Mouse (Mus musculus): ENCODE measurements around the gene Gng11. TPM values are rescaled to one million over a fixed set of nuclear protein-coding genes. Genes with fewer than 3 reads are reported as not detected.

The Gng11 gene
- polyA plus RNA-seq (2014; fragmentation: Illumina TruSeq; extraction: RNeasy Lipid Tissue Mini Kit (QIAGEN cat#74804); ENCODE audit: low read depth, low replicate concordance): 91.3 TPM

DNA sequence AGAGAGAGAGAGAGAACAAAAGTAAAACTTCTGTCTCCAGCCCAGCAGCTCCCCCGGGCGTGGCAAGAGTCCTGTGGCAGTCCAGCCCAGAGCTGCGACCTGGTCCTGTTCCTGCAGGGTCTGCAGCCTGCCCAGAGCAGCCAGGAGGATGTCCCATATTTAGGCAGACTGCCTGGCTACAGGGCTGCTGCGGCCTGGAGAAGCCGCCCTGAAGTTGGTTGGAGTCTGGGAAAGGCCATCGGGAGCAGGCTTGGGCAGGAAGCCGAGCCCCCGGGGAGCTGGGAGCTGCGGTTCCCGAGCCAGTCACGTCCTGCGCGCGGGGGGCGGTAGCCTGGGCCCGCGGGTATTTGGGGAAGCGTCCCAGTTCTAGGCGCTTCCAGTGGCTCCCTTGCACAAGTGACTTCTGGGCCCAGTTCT, at the start of gene Gng11:
Gng11 (plus strand) TSS at position 15 of the 417 bp plus-strand sequence.

DNA sequence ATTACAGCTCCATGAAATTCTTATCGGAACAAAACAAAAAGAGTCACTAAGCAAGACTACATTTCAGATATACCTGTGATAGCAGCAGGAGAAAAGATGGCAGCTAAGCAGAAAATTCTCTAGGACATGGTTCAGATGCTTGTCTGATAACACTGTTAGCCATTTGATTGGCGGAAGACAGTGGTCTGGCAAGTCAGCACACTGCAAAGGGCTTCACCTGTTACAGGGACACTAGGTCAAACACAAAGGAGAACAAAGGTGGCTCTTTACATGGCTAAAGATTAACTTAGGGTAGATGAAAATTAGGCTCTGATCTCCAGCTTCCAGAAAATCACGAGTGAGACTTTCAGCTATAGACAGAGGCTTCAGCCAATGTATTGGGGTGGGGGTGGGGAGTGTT, 15.0 kb upstream of the Gng11 start, which contains the start of gene Tfpi2:
Tfpi2 (minus strand) TSS at position 170 of the 400 bp plus-strand sequence.

DNA sequence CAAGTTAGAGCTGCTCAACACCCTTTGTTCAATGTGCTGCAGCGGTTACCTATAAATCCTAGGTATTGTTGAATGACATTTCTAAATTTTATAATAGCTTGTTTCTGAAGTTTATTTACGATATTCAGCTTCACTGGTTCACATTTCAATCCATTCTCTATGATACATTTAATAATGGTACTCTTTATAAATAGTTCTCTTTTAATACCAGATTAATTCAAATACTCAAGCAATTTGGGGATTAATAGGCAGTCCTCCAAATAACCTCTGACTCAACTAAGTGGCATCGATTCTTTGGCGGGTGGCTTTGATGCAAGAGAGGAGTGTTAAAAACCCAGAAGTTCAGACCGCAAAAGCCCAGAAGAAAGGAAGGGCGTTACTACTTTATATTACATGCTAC, 10.2 kb upstream of the Gng11 start, which contains the start of gene Gngt1:
Gngt1 (plus strand) TSS at position 301 of the 400 bp plus-strand sequence.

Other genes with a start within 250 kb of the Gng11 start
- not detected for gene Calcr, start 239.2 kb upstream of the Gng11 start, polyA plus RNA-seq (2014; fragmentation: Illumina TruSeq; extraction: RNeasy Lipid Tissue Mini Kit (QIAGEN cat#74804); ENCODE audit: low read depth, low replicate concordance)
- 8.9 TPM for gene Tfpi2, start 15.0 kb upstream of the Gng11 start, polyA plus RNA-seq (2014; fragmentation: Illumina TruSeq; extraction: RNeasy Lipid Tissue Mini Kit (QIAGEN cat#74804); ENCODE audit: low read depth, low replicate concordance)
- gene Gngt1, start 10.1 kb upstream of the Gng11 start, polyA plus RNA-seq (2014; fragmentation: Illumina TruSeq; extraction: RNeasy Lipid Tissue Mini Kit (QIAGEN cat#74804); ENCODE audit: low read depth, low replicate concordance): not detected
- 317 TPM for gene Bet1, start 83.1 kb downstream of the Gng11 start, polyA plus RNA-seq (2014; fragmentation: Illumina TruSeq; extraction: RNeasy Lipid Tissue Mini Kit (QIAGEN cat#74804); ENCODE audit: low read depth, low replicate concordance)

Measured in adrenal gland, adult 10 weeks (tissue).